Mouse (Mus musculus): Measurements from ENCODE around the gene Plk3. TPM values are rescaled to one million over a fixed set of nuclear protein-coding genes. Genes with fewer than 3 reads are reported as not detected.

Plk3 gene
- polyA plus RNA-seq, 1 experiment = 15.2 TPM

DNA sequence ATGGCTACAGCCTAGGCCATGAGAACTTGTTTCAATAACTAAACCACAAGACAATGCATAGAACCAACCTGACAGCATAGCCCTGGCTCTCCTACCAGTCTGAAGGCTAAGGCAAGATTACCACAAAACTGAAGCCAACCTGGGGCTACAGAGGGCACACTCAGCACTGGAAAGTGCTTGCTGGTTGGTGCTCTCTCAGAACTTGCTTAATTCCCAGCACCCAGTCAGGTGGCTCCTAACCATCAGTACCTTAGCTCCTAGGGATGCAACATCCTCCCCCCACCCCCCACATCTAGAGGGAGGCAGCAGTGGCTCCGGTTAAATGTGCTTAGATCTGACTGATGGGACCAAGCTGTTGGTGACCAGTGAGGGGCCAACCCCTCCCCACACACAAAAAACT is 17.7 kb upstream of the Plk3 start:
- no peaks in the 10 kb centered on the region for H3K27me3 ChIP-seq (ENCODE audit: control insufficient read depth, insufficient read depth, insufficient read length)
- H3K4me3 ChIP-seq (ENCODE audit: insufficient read depth, poor library complexity, severe bottlenecking) = no peak overlapping the region
- TF ChIP-seq CEBPB (IDR thresholded peaks at IDR 0.05; ENCODE audit: low read depth) (no peak), MAX (IDR thresholded peaks at IDR 0.05) (no peak), USF1 (IDR thresholded peaks at IDR 0.05; ENCODE audit: low read depth) (no peak), MYOD1 (IDR thresholded peaks at IDR 0.05; ENCODE audit: control insufficient read depth, insufficient read length, low read depth) (no peak), CTCF (IDR thresholded peaks at IDR 0.05; ENCODE audit: control insufficient read depth, insufficient read depth, insufficient read length) (no peak), MYOG (IDR thresholded peaks at IDR 0.05; ENCODE audit: control insufficient read depth, extremely low read depth, insufficient read length) (no peak), FOSL1 (IDR thresholded peaks at IDR 0.05; ENCODE audit: insufficient read depth, low read length, poor library complexity, severe bottlenecking) (no peak)
- H3K36me3 ChIP-seq (ENCODE audit: control insufficient read depth, insufficient read depth) = peaks cover 62% of the 10 kb centered on the region
- H3K79me2 ChIP-seq (ENCODE audit: control insufficient read depth, insufficient read depth) = peaks cover 50% of the 10 kb centered on the region
- peaks cover 42% of the 10 kb centered on the region for H3K79me3 ChIP-seq (ENCODE audit: low read depth)
- H3ac ChIP-seq (ENCODE audit: control insufficient read depth, insufficient read length, low read depth) = no peak overlapping the region

DNA sequence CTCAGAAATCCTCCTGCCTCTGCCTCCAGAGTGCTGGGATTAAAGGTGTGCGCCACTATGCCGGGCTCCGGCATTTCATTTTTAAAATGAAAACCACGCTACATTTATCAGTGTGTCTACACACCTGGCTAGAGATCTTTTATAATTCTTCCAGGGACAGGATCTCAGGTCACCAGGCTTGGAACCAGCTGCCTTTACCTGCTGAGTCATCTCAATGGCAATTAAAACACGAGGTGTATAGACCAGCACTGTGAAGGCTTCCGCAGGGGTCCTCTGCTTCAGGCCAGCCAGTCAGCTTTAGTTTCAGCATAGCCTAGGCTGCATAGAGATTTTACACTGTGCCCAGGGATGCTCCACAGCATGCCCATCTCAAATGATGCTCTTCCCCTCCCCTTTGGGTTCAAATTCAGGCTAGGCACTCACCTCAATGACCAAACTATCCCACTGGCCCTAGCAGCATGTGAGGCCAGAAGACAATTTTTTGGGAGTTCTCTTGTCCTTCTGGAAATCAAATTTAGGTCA is 16.5 kb upstream of the Plk3 start:
- Histone ChIP-seq H3K79me2 (ENCODE audit: control insufficient read depth, insufficient read depth) (peaks cover 42% of the 10 kb centered on the region), H3K4me3 (ENCODE audit: insufficient read depth, poor library complexity, severe bottlenecking) (no peak overlapping the region), H3K36me3 (ENCODE audit: control insufficient read depth, insufficient read depth) (peaks cover 59% of the 10 kb centered on the region), H3ac (ENCODE audit: control insufficient read depth, insufficient read length, low read depth) (peak overlapping the region; percentile 14), H3K79me3 (ENCODE audit: low read depth) (peaks cover 37% of the 10 kb centered on the region), H3K27me3 (ENCODE audit: control insufficient read depth, insufficient read depth, insufficient read length) (no peaks in the 10 kb centered on the region)
- TF ChIP-seq CTCF (IDR thresholded peaks at IDR 0.05; ENCODE audit: control insufficient read depth, insufficient read depth, insufficient read length) (no peak), CEBPB (IDR thresholded peaks at IDR 0.05; ENCODE audit: low read depth) (no peak), MAX (IDR thresholded peaks at IDR 0.05) (no peak), USF1 (IDR thresholded peaks at IDR 0.05; ENCODE audit: low read depth) (no peak), MYOD1 (IDR thresholded peaks at IDR 0.05; ENCODE audit: control insufficient read depth, insufficient read length, low read depth) (no peak), FOSL1 (IDR thresholded peaks at IDR 0.05; ENCODE audit: insufficient read depth, low read length, poor library complexity, severe bottlenecking) (no peak), MYOG (IDR thresholded peaks at IDR 0.05; ENCODE audit: control insufficient read depth, extremely low read depth, insufficient read length) (no peak)

DNA sequence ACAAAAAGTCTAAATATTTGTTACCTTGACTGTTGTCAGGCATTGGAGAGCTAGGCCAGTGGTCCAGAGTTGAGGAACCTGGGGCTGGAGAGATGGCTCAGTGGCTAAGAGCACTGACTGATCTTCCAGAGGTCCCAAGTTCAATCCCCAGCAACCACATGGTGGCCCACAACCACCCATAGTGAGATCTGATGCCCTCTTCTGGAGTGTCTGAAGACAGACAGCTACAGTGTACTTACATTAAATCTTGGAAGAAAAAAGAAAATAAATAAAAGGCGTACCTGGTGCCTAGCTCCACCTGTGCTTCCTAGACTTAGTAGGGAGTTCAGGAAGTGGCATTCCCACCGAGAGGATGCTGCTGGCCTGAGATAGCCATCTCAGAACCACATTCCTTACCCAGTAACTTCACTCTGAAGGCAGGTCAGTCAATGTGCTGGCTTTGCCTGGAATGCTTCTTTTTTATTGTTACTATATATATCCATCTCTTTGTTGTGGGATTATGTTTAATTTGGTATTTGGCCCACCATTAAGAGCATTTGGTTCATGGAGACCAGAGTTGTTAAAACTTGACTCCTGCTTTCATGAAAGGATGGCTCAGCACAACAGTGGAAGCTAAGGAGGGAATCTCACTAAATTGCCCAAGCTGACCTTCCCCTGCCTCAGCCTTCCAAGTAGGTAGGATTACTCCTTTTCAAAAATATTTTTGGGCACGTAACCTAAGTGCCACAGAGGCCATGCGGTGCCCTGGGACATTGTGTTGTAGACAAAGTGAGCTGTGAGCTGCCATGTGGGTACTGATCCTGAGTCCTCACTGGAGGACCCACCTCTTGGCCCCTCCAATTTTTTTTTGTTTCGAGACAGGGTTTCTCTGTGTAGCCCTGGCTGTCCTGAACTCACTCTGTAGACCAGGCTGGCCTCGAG is 15.8 kb upstream of the Plk3 start:
- Histone ChIP-seq H3K36me3 (ENCODE audit: control insufficient read depth, insufficient read depth) (peaks cover 51% of the 10 kb centered on the region), H3K4me3 (ENCODE audit: insufficient read depth, poor library complexity, severe bottlenecking) (no peak overlapping the region), H3ac (ENCODE audit: control insufficient read depth, insufficient read length, low read depth) (no peak overlapping the region), H3K79me3 (ENCODE audit: low read depth) (peaks cover 30% of the 10 kb centered on the region), H3K27me3 (ENCODE audit: control insufficient read depth, insufficient read depth, insufficient read length) (no peaks in the 10 kb centered on the region), H3K79me2 (ENCODE audit: control insufficient read depth, insufficient read depth) (peaks cover 35% of the 10 kb centered on the region)
- TF ChIP-seq USF1 (IDR thresholded peaks at IDR 0.05; ENCODE audit: low read depth) = no peak
- no peak for TF ChIP-seq FOSL1 (IDR thresholded peaks at IDR 0.05; ENCODE audit: insufficient read depth, low read length, poor library complexity, severe bottlenecking)
- TF ChIP-seq CTCF (IDR thresholded peaks at IDR 0.05; ENCODE audit: control insufficient read depth, insufficient read depth, insufficient read length) = no peak
- no peak for TF ChIP-seq MAX (IDR thresholded peaks at IDR 0.05)
- no peak for TF ChIP-seq MYOG (IDR thresholded peaks at IDR 0.05; ENCODE audit: control insufficient read depth, extremely low read depth, insufficient read length)
- no peak for TF ChIP-seq CEBPB (IDR thresholded peaks at IDR 0.05; ENCODE audit: low read depth)
- no peak for TF ChIP-seq MYOD1 (IDR thresholded peaks at IDR 0.05; ENCODE audit: control insufficient read depth, insufficient read length, low read depth)

DNA sequence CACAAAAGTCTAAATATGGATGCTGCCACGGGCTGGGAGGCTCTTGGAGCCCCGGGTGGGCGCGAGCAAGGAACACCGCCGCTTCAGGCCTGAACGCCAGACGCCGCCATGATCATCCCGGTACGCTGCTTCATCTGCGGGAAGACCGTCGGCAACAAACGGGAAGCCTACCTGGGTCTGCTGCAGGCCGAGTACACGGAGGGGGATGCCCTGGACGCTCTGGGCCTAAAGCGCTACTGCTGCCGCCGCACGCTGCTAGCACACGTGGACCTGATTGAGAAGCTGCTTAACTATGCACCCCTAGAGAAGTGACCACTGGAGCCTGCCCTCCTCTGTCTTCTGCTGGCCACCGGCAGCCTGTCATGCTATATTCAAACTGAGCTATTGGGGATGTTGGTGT is 15.1 kb upstream of the Plk3 start:
- TF ChIP-seq USF1 (IDR thresholded peaks at IDR 0.05; ENCODE audit: low read depth) = no peak
- no peak for TF ChIP-seq MYOG (IDR thresholded peaks at IDR 0.05; ENCODE audit: control insufficient read depth, extremely low read depth, insufficient read length)
- TF ChIP-seq CEBPB (IDR thresholded peaks at IDR 0.05; ENCODE audit: low read depth) = no peak
- TF ChIP-seq FOSL1 (IDR thresholded peaks at IDR 0.05; ENCODE audit: insufficient read depth, low read length, poor library complexity, severe bottlenecking) = no peak
- no peak for TF ChIP-seq MYOD1 (IDR thresholded peaks at IDR 0.05; ENCODE audit: control insufficient read depth, insufficient read length, low read depth)
- no peak for TF ChIP-seq CTCF (IDR thresholded peaks at IDR 0.05; ENCODE audit: control insufficient read depth, insufficient read depth, insufficient read length)
- no peak for TF ChIP-seq MAX (IDR thresholded peaks at IDR 0.05)
- Histone ChIP-seq H3K4me3 (ENCODE audit: insufficient read depth, poor library complexity, severe bottlenecking) (no peak overlapping the region), H3K36me3 (ENCODE audit: control insufficient read depth, insufficient read depth) (peaks cover 44% of the 10 kb centered on the region), H3K79me3 (ENCODE audit: low read depth) (peaks cover 23% of the 10 kb centered on the region), H3ac (ENCODE audit: control insufficient read depth, insufficient read length, low read depth) (no peak overlapping the region), H3K27me3 (ENCODE audit: control insufficient read depth, insufficient read depth, insufficient read length) (no peaks in the 10 kb centered on the region), H3K79me2 (ENCODE audit: control insufficient read depth, insufficient read depth) (peaks cover 27% of the 10 kb centered on the region)

DNA sequence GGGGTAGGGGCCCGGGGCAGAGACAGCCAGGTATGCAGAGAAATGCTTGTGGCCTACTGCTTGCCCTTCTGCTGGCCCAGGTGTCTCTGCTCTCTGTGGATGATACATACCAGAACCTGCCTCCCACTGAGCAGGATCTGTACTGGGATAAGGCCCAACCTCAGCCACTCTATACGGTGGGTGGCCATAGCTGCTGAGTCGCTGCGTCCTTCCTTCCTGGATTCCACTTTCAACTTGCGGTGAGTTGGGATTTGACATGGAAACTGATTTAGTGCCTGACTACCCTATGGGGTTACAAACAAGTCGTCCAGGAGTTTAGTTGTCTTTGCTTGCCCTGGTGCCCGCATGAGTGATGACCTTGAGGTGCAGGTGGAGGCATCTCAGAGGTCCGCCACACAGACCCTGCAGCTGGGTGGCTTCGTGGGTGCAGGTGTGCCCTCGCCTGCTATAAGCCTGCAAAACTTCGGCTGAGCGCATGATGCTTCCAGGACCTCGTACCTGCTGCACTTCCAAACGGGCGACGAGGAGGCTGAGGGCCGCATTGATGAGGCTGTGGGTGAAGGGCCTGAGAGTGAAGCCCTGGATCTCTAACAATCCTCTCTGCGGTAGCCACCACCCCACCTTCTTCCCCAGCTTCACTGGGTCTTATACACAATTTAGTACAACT is 14.4 kb upstream of the Plk3 start:
- H3K36me3 ChIP-seq (ENCODE audit: control insufficient read depth, insufficient read depth) = peaks cover 38% of the 10 kb centered on the region
- H3K79me2 ChIP-seq (ENCODE audit: control insufficient read depth, insufficient read depth) = peaks cover 21% of the 10 kb centered on the region
- H3K4me3 ChIP-seq (ENCODE audit: insufficient read depth, poor library complexity, severe bottlenecking) = no peak overlapping the region
- H3ac ChIP-seq (ENCODE audit: control insufficient read depth, insufficient read length, low read depth) = no peak overlapping the region
- no peaks in the 10 kb centered on the region for H3K27me3 ChIP-seq (ENCODE audit: control insufficient read depth, insufficient read depth, insufficient read length)
- peaks cover 17% of the 10 kb centered on the region for H3K79me3 ChIP-seq (ENCODE audit: low read depth)
- TF ChIP-seq MAX (IDR thresholded peaks at IDR 0.05) = no peak

Measured in C2C12 (cell line).